Mouse (Mus musculus) ZHBTc4 (cell line): ENCODE results near the gene Tead1.

Experiments
- DNase-seq: peaks from one replicate; pipeline ENCODE4 v3.0.0-alpha.2; 2011; ENCODE audit warnings: low read depth, low spot score

The Tead1 gene

DNA sequence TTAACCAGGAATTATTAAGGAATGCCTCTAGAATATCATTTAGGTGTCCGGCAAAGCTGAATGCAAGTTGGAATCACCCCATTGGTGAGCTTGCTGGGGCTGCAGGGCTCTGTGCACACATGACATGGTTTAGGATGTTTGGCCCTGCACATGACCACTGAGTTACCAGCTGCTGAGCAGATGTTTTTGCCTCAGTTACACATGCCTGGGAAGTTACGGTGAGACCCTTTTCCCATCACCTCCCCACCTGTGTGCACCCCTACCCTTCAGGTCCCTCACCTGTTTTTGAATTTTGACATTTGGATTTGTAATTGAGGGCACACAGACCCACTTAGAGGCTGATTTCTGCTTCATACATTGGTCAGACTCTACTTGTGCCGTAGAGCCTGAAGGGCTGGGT is 6.9 kb downstream of the Tead1 start:
- DNase-seq = no peak

GRCm38 (mm10) chr7:112686586-112686985 is 7.5 kb downstream of the Tead1 start:
- no peak for DNase-seq

DNA sequence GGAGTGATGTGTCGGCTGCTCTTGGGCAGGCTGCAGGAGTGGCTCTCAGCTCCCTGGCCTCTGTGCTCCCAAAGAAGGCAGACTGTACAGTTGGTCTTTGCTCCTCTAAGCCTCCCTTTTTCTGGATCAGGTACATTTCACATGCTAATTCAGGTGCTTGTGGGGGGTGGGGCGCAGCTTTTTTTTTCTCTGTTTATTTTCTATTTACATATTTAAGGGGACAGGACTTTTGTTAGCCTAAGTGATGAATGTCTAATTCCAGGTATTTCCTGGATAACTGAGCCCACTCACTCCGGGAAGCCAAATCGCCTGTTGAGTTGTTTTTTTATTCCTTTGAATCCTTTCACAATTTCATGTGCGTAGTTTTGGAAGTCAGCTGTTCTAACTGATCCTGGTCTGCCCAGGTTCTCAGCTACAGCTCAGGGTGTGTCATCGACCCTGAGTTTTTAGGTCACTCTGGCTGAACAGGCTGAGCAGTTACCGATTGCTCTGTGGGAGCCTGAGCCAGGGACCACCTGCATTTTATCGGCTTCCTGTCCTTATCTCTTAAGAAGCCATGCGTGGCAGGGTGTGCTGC is 9.4 kb downstream of the Tead1 start:
- peak; percentile 93 for DNase-seq

GRCm38 (mm10) chr7:112690836-112691781 is 12.0 kb downstream of the Tead1 start:
- DNase-seq = peak; percentile 98

GRCm38 (mm10) chr7:112693566-112693965 is 14.4 kb downstream of the Tead1 start:
- DNase-seq = no peak

DNA sequence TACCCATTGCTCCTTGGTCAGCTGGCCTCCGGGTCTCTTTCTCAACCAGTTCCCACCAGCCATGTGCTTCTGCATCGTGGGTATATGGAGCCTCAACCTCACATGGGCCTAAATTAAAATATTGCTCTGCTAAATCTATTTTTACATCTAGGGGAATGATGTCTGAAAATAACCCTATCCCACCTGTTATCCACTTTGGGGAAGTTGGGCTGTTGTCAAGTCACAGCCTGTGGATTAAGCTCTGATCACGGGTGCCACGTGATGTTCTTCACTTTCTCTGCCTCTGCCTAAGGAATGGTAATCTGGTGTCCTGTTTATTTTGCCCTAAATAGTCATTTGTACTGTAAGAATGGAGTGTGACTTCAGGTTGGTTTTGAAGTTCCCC is 17.7 kb downstream of the Tead1 start:
- DNase-seq = no peak

DNA sequence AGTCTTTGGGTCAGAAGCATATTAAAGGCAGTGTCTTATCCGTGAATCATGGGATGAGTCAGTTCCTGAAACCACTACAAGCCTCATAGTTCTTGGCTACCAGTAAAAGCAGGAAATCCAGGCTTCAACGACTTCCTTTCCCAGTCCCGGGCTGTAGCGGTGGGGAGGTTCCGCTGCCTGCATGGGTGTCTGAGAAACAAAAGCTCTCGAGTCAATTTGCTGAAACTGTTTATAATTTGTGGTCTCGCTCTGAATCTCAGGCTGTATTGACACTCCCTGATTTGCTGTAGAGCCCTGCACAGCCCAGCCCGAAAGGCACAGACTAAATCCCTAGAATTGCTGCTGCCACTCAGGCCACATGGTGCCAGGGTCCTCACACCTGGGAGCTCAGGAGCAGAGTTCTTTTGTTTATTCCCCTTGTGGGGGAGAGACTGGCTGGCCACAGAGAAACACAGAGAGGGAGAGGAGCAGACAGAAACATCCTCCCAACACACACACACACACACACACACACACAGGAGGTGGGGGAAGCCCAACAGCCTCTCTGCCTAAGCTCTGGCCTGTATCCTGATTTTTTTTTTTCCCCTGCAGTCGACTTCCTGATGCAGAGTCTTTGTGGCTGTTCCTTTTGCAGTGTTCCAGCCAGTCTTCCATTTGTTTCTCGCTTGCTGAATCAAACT is 18.2 kb downstream of the Tead1 start:
- DNase-seq = no peak

GRCm38 (mm10) chr7:112700082-112700481 is 21.0 kb downstream of the Tead1 start:
- peak; percentile 87 for DNase-seq

DNA sequence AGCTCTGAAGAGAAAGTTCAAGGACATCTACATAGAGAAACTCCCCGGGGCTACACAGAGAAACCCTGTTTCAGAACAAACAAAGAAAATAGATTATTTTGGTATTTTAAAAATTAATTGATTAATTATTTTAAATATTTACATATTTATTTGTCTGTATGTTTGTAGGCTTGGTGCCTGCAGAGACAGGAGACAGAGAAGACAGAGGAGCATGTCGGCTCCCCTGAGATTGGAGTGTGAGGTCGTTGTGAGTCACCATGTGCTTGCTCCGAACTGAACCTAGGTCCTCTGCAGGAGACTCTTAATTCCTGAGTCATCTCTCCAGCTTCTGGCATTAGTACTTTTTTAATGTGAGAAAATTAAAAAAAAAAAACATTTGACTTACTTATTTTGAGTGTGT is 24.2 kb downstream of the Tead1 start:
- no peak for DNase-seq

GRCm38 (mm10) chr7:112705870-112706269 is 26.8 kb downstream of the Tead1 start:
- no peak for DNase-seq

GRCm38 (mm10) chr7:112706756-112707155 is 27.6 kb downstream of the Tead1 start:
- no peak for DNase-seq

GRCm38 (mm10) chr7:112710409-112711107 is 31.4 kb downstream of the Tead1 start:
- DNase-seq = peak; percentile 65

DNA sequence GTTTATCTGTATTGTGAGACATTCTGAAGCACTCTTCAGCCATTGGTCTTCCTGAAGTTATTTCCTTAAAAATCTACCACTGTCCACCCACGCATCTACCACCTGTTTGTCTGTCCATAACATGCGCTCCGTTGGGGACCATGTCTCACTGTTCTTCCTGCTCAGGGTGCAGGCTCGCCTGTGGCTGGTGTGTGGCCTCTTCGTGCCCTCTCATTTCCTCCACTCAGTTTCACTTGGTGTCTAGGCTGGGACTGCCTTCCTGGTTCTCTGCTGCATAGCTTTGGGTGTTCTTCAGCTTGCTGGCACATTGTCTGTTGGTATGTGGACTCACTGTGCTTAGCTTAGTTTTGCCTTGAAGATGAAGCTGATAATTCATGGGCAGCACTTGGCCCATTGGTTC is 32.9 kb downstream of the Tead1 start:
- DNase-seq = no peak

DNA sequence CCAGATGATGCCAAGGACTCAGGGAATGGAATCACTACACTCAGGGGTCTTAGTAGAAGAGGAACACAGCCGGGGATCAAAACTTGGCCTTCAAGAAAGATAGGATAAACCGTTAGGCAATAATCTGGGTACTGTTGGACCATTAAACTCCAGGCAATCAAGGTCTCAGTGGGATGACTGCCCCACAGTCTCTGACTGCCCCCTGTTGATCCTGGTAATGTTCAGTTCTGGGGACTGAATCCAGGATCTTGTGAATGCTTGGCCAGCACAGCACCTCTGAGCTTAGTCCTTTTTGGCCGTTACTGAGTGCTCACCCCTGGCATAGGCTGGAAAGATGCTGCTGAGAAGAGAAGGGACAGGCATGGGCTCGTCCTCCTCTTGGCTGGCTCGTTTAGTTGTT is 34.4 kb downstream of the Tead1 start:
- no peak for DNase-seq

DNA sequence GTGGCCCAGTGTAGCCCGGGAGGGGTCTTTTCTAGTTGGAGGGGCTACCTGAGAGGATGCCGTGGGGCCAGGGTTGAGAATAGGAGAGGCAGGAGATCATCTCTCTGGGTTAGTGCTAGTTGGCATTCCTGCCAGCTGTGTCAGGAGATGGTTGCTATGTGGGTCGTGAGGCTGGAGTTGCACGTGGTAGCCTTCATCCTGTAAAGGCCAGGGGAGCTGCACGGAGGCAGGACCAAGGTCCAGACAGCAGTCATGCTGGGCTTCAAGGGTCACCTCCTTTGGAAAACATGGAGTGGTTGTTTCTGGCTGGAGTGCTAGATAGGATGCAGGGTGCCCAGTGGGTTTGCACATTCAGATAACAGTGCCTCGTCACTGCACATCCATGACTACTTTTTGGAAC is 35.7 kb downstream of the Tead1 start:
- DNase-seq = no peak

DNA sequence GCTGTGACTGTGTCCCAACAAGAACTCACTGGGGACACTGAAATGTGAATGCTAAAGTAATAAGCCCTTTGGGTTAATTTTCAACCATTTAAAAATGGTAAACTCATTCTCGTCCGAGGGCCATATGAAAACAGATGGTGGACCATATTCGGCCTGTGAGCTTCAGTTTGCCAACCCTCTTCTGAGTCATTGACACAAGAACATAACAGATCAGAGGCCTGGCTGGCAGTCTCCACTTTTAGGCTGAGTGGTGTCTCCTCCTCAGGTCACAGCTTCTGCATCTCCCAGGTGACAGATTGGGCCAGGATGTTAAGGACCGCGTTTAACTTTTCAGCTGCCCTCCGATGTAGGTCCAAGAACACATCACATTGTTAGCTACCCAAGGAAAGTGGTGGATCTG is 37.6 kb downstream of the Tead1 start:
- no peak for DNase-seq

- DNase-seq = no peak
These were observed 38.6 kb downstream of the Tead1 start for GRCm38 (mm10) chr7:112717676-112718075.

GRCm38 (mm10) chr7:112719394-112720142 is 40.5 kb downstream of the Tead1 start:
- no peak for DNase-seq

DNA sequence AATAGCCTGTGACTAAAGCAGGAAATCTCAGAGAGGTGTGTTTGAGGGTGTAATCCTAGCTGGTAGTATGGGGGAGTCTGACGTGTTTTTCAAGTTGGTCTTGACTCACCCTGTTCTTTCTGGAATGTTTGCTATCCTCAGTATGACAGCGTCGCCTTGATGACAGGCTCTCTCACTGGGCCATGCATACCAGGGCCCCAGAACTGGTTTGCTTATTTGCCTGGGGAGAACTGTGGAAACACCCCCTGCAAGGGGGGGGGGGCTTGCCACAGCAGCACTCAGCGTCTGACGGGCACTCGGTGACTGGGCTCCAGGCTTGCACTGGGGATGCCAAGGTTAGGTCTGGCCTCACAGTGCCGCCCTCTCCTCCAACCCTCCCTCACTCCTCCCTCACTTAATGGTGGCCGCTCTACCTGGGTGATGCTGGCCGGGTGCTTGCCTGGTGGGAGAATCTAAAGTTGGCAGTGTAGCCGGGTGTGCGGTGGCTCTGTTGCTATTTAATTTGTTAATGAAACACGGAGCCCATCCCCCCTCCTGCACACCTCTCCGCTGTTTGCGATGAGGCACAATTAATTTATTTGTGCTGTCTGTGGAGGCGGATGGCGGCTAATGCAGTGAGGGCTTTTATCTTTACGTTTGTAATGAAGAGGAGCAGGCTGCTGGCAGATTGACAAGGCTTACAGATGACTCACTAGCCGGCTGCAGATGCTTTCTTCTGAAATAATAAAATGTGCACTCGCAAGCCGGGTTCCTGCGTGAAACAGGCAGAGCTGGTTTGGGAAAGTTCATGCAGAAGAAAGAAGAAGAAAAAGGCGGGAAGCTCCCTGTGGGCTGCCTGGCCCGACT is 41.2 kb downstream of the Tead1 start:
- peak; percentile 26 for DNase-seq

GRCm38 (mm10) chr7:112720989-112721337 is 41.8 kb downstream of the Tead1 start:
- DNase-seq = no peak
